Mouse (Mus musculus): ENCODE results near the gene Saxo1. TPM values are rescaled to one million over a fixed set of nuclear protein-coding genes. Genes with fewer than 3 reads are reported as not detected.

Saxo1 gene
- polyA plus RNA-seq, 1 experiment from 2014 or later = not detected

Other genes starting within 250 kb of the Saxo1 start
- 46.5 and 50.0 TPM in 2 replicates for gene Rraga, start 17.3 kb upstream of the Saxo1 start, polyA plus RNA-seq (2015; fragmentation: Nextera tagmentation; extraction: Ambion mirVana)
- 9.1 and 10.3 TPM in 2 replicates for gene Haus6, start 53.7 kb upstream of the Saxo1 start, polyA plus RNA-seq (2015; fragmentation: Nextera tagmentation; extraction: Ambion mirVana)
- gene Plin2, start 111.7 kb upstream of the Saxo1 start, polyA plus RNA-seq (2015; fragmentation: Nextera tagmentation; extraction: Ambion mirVana) = 66.8 and 68.5 TPM in 2 replicates
- 3.3 and 4.1 TPM in 2 replicates for gene Dennd4c, start 190.2 kb upstream of the Saxo1 start, polyA plus RNA-seq (2015; fragmentation: Nextera tagmentation; extraction: Ambion mirVana)

All from heart, embryonic 13.5 days (tissue).